Mouse (Mus musculus): ENCODE data around the gene Aox2.

- TF ChIP-seq CTCF (IDR thresholded peaks at IDR 0.05; ENCODE audit: low read depth) (no peak), EP300 (optimal IDR thresholded peaks at IDR 0.05) (no peak)
Measured at GRCm38 (mm10) chr1:58280381-58280780, 2.3 kb downstream of the Aox2 start.

All from stomach, postnatal 0 days (tissue).